Mouse (Mus musculus): ENCODE data around the gene Gm49358.

GRCm38 (mm10) chr10:86779117-86779755 lies 15.5 kb downstream of the Gm49358 start:
- TF ChIP-seq EP300 (optimal IDR thresholded peaks at IDR 0.05) (no peak), CTCF (IDR thresholded peaks at IDR 0.05; ENCODE audit: low read depth) (peak; percentile 23; the same call in 1 of the 2 replicates)

Measured in stomach, postnatal 0 days (tissue).